Mouse (Mus musculus) thymus, postnatal 10 days (tissue): ENCODE results near the gene Mapkapk5.
A peak's percentile ranks its signal among the peaks of the same experiment; 100 is the strongest.
"Not testable (repeated sequence)": the region's sequence is repeated elsewhere in the genome, so short reads cannot be mapped to it uniquely, and the experiment has no call there.

ENCODE experiments used
- DNase-seq, 2 experiments: peaks; one replicate each; pipeline ENCODE4 v3.0.0; 2021; ENCODE audit warnings: low spot score in 2 of 2

The Mapkapk5 gene

GRCm38 (mm10) chr5:121564468-121564895 is 18.8 kb upstream of the Mapkapk5 start:
- DNase-seq: peak; percentile 88 to 97

GRCm38 (mm10) chr5:121562436-121562835 is 16.7 kb upstream of the Mapkapk5 start:
- no peak for DNase-seq

GRCm38 (mm10) chr5:121549196-121549595 is 3.5 kb upstream of the Mapkapk5 start:
- no peak for DNase-seq

- DNase-seq: no peak
These were observed 1.4 kb upstream of the Mapkapk5 start for GRCm38 (mm10) chr5:121547084-121547483.

- peak; percentile 14 to 39 for DNase-seq
These were observed 808 bp upstream of the Mapkapk5 start for GRCm38 (mm10) chr5:121546530-121546895.

GRCm38 (mm10) chr5:121544910-121545792 is 554 bp downstream of the Mapkapk5 start, which contains the start of the genes Adam1a and Gm42878:
TSS of gene Adam1a (minus strand) at chr5:121545482.
TSS of gene Gm42878 (minus strand) at chr5:121545482.
- peak; percentile 41 to 48 for DNase-seq

- no peak for DNase-seq
These were observed 2.3 kb downstream of the Mapkapk5 start for GRCm38 (mm10) chr5:121543370-121543769.

- DNase-seq: no peak
These were observed 4.5 kb downstream of the Mapkapk5 start for GRCm38 (mm10) chr5:121541235-121541634.

GRCm38 (mm10) chr5:121540066-121540465 is 5.6 kb downstream of the Mapkapk5 start:
- DNase-seq: no peak

- no peak for DNase-seq
These were observed 8.1 kb downstream of the Mapkapk5 start for GRCm38 (mm10) chr5:121537588-121537987.

- no peak for DNase-seq
These were observed 8.7 kb downstream of the Mapkapk5 start for GRCm38 (mm10) chr5:121536921-121537555.

- DNase-seq: no peak
These were observed 10.6 kb downstream of the Mapkapk5 start for GRCm38 (mm10) chr5:121535116-121535515.

GRCm38 (mm10) chr5:121534521-121534920 is 11.2 kb downstream of the Mapkapk5 start:
- peak in 1 of 2 experiments; percentile 19 for DNase-seq

- no peak for DNase-seq
These were observed 18.7 kb downstream of the Mapkapk5 start for GRCm38 (mm10) chr5:121526961-121527360.

GRCm38 (mm10) chr5:121526526-121526925 is 19.2 kb downstream of the Mapkapk5 start:
- DNase-seq: no peak

GRCm38 (mm10) chr5:121525774-121526450 is 19.8 kb downstream of the Mapkapk5 start:
- DNase-seq: no peak

GRCm38 (mm10) chr5:121519758-121520157 is 25.9 kb downstream of the Mapkapk5 start:
- not testable (repeated sequence) for DNase-seq

GRCm38 (mm10) chr5:121518983-121519382 is 26.7 kb downstream of the Mapkapk5 start:
- DNase-seq: no peak

GRCm38 (mm10) chr5:121510009-121510408 is 35.7 kb downstream of the Mapkapk5 start:
- no peak for DNase-seq

GRCm38 (mm10) chr5:121506846-121507245 is 38.9 kb downstream of the Mapkapk5 start:
- DNase-seq: no peak

GRCm38 (mm10) chr5:121503231-121503630 is 42.5 kb downstream of the Mapkapk5 start, which contains the start of gene Adam1b:
TSS of gene Adam1b (minus strand) at chr5:121503435.
- DNase-seq: peak; percentile 11 to 20

GRCm38 (mm10) chr5:121501424-121501996 is 44.2 kb downstream of the Mapkapk5 start:
- DNase-seq: not testable (repeated sequence)
